Mouse (Mus musculus): ENCODE measurements at regions not wholly inside any gene's neighbourhood (a gene's known extent, or its start where the extent isn't known, plus 50 kb on each side); places are given as distances from the start of the nearest gene placed in this dataset.

DNA sequence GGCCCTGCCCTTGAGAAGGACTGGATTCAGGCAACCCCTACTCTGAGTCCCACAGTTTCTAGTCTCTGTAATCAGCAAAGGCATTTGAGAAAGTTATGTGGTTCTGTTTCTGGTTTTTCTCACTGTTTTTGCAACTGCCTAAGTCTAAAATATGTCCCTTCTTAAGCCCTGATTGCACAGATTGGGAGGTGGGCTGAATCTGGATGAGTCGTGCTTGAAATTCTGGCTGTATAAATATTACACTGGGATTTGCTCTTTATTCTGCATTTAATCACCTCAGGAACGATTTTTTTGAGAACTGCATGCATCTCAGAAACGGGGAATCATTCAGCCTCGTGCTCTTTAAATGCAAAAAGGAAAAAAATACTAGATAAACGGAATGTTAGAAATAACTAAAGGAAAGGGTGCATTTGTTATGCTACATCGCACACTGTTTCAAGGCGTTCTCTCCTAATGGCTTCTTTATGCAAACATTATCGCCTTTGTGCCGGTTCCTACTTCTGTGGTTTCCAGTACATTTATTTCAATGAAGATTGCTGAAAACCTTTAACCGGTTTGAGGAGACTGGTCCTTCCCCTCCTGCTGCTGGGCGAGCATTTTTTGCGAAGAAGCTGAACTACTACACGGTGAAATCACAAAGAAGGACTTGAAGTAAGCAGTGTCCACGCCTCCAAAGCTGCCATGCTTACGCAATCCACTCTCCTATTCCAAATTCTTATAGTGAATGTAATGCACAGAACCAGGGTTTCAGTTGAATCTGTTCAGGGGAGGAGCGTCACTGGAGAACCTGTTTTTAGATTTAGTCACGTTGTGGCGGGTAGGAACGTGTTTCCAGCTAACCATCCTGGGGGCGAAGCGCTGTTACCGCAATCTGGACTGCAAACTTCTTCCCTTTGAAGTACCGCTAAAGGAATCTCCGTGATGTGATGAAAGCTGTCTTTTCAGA, 327.8 kb upstream of the Nrp1 start:
- H3K4me1 ChIP-seq (replicated peaks), result 0 out of 2 replicates have a peak, but pooled peaks cover 3% of the 10 kb centered on the region
- no peak overlapping the region for H3K4me3 ChIP-seq (replicated peaks)
- H3K27ac ChIP-seq (replicated peaks), result no peak overlapping the region
- no peak overlapping the region for H3K9ac ChIP-seq
- H3K36me3 ChIP-seq (replicated peaks), result no peaks in the 10 kb centered on the region
- no peaks in the 10 kb centered on the region for H3K9me3 ChIP-seq (replicated peaks)
- H3K4me2 ChIP-seq, result no peak overlapping the region
- H3K27me3 ChIP-seq, result no peaks in the 10 kb centered on the region
- ATAC-seq (ENCODE audit: insufficient read depth), result no peak
- WGBS (ENCODE audit: insufficient replicate concordance), result 68% methylated on average over 24 of the region's 24 CpGs

DNA sequence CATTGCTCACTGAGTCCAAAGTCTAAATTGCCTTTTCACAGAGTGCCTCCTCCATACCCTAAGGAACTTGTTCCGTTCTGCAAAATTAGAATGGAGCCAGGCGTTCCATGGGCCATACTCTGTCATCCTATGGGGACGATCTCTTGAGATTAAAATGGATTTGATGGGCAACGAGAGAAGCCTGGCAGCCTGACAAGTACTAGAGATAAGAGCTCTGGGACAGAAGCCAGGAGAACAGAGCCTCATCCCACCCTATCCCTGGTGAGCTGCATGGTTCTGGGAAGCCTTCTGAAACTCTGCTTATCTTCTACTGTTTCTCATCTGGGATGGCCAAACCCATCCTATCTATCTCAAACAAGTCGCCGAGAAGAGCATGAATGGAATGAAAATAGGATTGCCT, 324.3 kb upstream of the Nrp1 start:
- Histone ChIP-seq H3K27me3 (no peaks in the 10 kb centered on the region), H3K36me3 (replicated peaks) (no peaks in the 10 kb centered on the region), H3K4me1 (replicated peaks) (no peaks in the 10 kb centered on the region), H3K9me3 (replicated peaks) (no peaks in the 10 kb centered on the region), H3K9ac (no peak overlapping the region), H3K4me2 (no peak overlapping the region), H3K4me3 (replicated peaks) (no peak overlapping the region), H3K27ac (replicated peaks) (no peak overlapping the region)
- WGBS (ENCODE audit: insufficient replicate concordance), result 57% methylated on average over 6 of the region's 6 CpGs
- no peak for ATAC-seq (ENCODE audit: insufficient read depth)

DNA sequence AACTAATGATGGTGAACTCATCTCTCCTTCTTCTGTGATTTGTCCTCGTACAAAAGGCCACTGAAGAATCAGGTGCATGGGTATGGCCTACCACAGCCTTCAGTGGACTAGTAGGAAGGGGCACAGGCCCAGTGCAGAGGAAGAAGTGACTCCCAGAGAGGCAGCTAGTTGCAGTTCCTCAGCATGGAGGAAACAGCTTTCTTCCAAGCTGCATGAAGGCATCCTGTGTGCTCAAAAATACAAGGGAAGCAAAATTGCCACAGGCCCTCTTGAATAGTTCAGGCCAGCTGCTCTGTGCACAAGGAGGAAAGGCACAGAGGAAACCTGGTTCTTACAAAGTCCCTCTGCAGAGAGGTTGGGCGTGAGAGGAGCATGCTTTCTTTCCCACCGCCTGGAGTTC, 322.7 kb upstream of the Nrp1 start:
- no peak overlapping the region for H3K27ac ChIP-seq (replicated peaks)
- no peaks in the 10 kb centered on the region for H3K36me3 ChIP-seq (replicated peaks)
- H3K27me3 ChIP-seq, result no peaks in the 10 kb centered on the region
- H3K4me2 ChIP-seq, result no peak overlapping the region
- H3K4me1 ChIP-seq (replicated peaks), result no peaks in the 10 kb centered on the region
- H3K9me3 ChIP-seq (replicated peaks), result no peaks in the 10 kb centered on the region
- WGBS (ENCODE audit: insufficient replicate concordance), result 26% methylated on average over 3 of the region's 3 CpGs
- no peak overlapping the region for H3K9ac ChIP-seq
- no peak overlapping the region for H3K4me3 ChIP-seq (replicated peaks)
- no peak for ATAC-seq (ENCODE audit: insufficient read depth)

DNA sequence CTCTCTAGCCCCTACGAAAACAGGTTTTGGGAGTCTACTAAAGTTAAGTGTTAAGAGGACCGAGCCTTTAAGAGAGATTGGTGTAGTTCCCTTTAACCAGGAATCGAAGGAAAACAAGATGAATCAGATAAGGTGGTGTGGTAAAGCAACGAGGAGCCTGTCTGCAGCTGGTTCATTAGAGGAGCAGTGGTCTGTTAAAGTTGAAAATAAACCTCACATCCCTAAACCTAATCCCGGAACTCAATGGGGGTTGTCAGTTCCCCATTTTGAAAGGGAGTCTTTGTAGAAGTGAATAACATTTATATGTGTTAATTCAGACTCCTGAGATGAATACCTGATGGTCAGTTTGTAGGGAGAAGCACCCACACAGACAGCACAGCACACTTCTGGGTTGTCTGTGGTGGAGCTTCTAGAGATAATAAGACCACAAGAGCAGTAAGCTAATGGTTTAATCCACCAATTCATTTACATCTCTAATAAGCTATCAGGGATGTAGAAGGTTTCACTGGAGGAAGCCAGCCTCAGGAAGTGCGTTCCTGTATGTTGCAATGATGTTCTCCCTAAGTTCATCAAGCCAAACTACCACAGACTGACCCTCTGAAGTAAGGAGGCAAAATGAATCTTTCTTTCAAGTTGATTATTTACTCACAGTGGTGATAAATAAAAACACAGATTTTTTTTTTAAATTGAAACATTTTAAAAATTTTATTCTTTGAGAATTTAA, 318.9 kb upstream of the Nrp1 start:
- H3K27me3 ChIP-seq, result no peaks in the 10 kb centered on the region
- H3K4me1 ChIP-seq (replicated peaks), result no peaks in the 10 kb centered on the region
- H3K4me2 ChIP-seq, result no peak overlapping the region
- 23% methylated on average over 6 of the region's 6 CpGs for WGBS (ENCODE audit: insufficient replicate concordance)
- no peak overlapping the region for H3K4me3 ChIP-seq (replicated peaks)
- no peaks in the 10 kb centered on the region for H3K9me3 ChIP-seq (replicated peaks)
- ATAC-seq (ENCODE audit: insufficient read depth), result no peak
- H3K9ac ChIP-seq, result no peak overlapping the region
- no peaks in the 10 kb centered on the region for H3K36me3 ChIP-seq (replicated peaks)
- H3K27ac ChIP-seq (replicated peaks), result no peak overlapping the region

DNA sequence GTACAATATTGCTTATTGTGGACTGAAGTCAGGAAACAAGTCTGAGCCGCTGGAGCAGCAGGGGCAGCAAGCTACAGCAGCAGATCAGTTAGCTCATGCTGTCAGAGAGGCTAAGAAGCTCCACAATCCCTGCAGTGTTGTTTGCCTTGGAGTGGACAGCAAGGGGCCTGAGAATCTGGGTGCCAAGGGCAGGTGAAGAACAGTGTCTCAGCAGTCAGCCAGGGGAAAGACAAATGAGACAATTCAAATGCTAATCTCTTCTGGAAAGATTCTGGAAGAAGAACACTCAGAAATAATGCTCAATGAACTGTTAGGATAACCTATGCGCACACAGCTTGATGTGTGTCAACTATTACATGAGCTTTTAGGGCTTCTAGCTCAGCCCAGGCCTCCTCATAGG, 315.5 kb upstream of the Nrp1 start:
- no peak overlapping the region for H3K27ac ChIP-seq (replicated peaks)
- no peak for ATAC-seq (ENCODE audit: insufficient read depth)
- H3K4me1 ChIP-seq (replicated peaks), result no peaks in the 10 kb centered on the region
- H3K36me3 ChIP-seq (replicated peaks), result no peaks in the 10 kb centered on the region
- H3K4me2 ChIP-seq, result no peak overlapping the region
- H3K9me3 ChIP-seq (replicated peaks), result no peaks in the 10 kb centered on the region
- no peak overlapping the region for H3K4me3 ChIP-seq (replicated peaks)
- H3K27me3 ChIP-seq, result no peaks in the 10 kb centered on the region
- WGBS (ENCODE audit: insufficient replicate concordance), result 68% methylated on average over 2 of the region's 2 CpGs
- no peak overlapping the region for H3K9ac ChIP-seq

DNA sequence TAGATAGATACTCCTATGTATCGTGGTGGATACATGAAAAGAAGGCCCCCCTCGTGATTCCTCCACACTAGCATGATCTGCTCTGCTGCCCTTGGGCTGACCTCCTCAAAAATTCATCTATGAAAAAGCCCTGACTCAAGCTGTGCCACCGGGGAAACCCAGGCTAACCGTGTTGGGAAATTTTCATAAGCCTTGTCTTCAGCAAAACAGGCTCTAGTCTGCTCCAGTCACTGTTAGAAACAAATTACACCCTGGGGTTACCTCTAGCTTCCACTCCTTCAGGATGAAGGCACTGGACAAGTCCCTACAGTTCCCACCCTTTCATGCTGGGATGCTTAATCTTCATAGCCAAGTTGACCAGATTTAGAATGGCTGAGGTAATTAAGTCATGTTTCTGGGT, 315.0 kb upstream of the Nrp1 start:
- 54% methylated on average over 4 of the region's 4 CpGs for WGBS (ENCODE audit: insufficient replicate concordance)
- Histone ChIP-seq H3K27me3 (no peaks in the 10 kb centered on the region), H3K4me2 (no peak overlapping the region), H3K36me3 (replicated peaks) (no peaks in the 10 kb centered on the region), H3K4me3 (replicated peaks) (no peak overlapping the region), H3K9ac (no peak overlapping the region), H3K4me1 (replicated peaks) (no peaks in the 10 kb centered on the region), H3K27ac (replicated peaks) (no peak overlapping the region), H3K9me3 (replicated peaks) (no peaks in the 10 kb centered on the region)
- ATAC-seq (ENCODE audit: insufficient read depth), result no peak

DNA sequence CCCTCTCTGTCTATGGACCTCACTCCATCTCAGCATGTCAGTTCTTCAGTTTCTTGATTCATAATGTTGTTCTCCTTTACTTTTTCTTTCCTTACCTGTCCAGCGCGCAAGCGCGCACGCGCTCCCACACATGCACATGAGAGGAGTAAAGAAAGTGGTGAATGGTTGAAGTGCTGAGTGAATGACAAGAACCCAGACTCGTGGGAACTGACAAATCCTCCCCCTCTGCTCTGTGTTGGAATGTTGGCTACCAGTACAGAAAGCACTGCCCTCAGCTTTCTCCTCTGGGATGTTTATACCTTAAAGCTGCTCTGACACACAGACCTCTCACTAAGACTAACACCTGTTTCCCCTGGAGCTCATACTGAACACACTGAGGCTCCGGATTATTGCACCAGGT, 302.2 kb upstream of the Nrp1 start:
- H3K4me1 ChIP-seq (replicated peaks), result no peaks in the 10 kb centered on the region
- no peak overlapping the region for H3K4me3 ChIP-seq (replicated peaks)
- H3K27me3 ChIP-seq, result no peaks in the 10 kb centered on the region
- no peak overlapping the region for H3K27ac ChIP-seq (replicated peaks)
- no peaks in the 10 kb centered on the region for H3K9me3 ChIP-seq (replicated peaks)
- WGBS (ENCODE audit: insufficient replicate concordance), result 83% methylated on average over 8 of the region's 8 CpGs
- no peak overlapping the region for H3K4me2 ChIP-seq
- no peak overlapping the region for H3K9ac ChIP-seq
- no peak for ATAC-seq (ENCODE audit: insufficient read depth)
- no peaks in the 10 kb centered on the region for H3K36me3 ChIP-seq (replicated peaks)

DNA sequence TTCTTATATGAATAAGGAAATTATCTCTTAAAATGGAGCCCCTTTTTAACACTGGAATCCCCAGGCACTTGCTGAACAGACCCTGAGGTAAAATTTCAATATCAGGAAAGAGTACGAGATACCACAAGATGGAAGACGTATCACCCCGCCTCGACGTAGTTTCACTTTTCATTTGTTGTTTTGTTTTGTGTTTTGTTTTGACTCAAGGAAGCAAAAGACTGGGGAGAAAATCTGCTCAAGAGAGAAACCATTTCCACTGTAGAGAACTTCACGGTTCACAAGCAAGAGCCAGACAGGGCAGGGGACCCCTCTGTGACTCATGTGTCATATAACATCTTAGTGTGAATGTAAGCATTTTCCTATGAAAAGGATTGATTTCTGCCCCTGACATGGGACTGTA, 300.6 kb upstream of the Nrp1 start:
- no peaks in the 10 kb centered on the region for H3K9me3 ChIP-seq (replicated peaks)
- no peaks in the 10 kb centered on the region for H3K4me1 ChIP-seq (replicated peaks)
- H3K4me3 ChIP-seq (replicated peaks), result no peak overlapping the region
- no peak overlapping the region for H3K9ac ChIP-seq
- H3K36me3 ChIP-seq (replicated peaks), result no peaks in the 10 kb centered on the region
- 73% methylated on average over 6 of the region's 6 CpGs for WGBS (ENCODE audit: insufficient replicate concordance)
- no peak overlapping the region for H3K27ac ChIP-seq (replicated peaks)
- H3K4me2 ChIP-seq, result no peak overlapping the region
- ATAC-seq (ENCODE audit: insufficient read depth), result no peak
- H3K27me3 ChIP-seq, result no peaks in the 10 kb centered on the region

DNA sequence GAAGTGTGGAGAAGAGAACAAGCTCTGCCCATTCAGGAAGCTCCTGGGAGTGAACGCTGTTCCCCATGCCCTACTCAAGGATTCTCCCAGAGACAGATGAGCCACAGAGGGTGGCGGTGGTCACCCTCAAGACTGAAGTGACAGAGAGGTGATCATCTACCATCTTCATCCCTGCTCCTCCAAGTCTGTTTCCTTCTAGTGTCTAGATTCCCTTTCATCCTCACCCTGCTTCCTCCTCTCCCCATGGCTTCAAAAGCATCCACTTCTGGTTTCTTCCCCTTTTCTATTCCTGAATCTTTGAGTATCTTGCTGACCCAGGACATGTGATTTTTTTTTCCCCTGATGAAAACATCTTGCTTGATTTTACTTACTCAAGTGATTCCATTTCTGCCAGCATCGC, 298.6 kb upstream of the Nrp1 start:
- Histone ChIP-seq H3K9me3 (replicated peaks) (no peaks in the 10 kb centered on the region), H3K4me3 (replicated peaks) (no peak overlapping the region), H3K4me2 (no peak overlapping the region), H3K27me3 (no peaks in the 10 kb centered on the region), H3K36me3 (replicated peaks) (no peaks in the 10 kb centered on the region), H3K4me1 (replicated peaks) (no peaks in the 10 kb centered on the region), H3K9ac (no peak overlapping the region), H3K27ac (replicated peaks) (no peak overlapping the region)
- 61% methylated on average over 3 of the region's 3 CpGs for WGBS (ENCODE audit: insufficient replicate concordance)
- ATAC-seq (ENCODE audit: insufficient read depth), result no peak

DNA sequence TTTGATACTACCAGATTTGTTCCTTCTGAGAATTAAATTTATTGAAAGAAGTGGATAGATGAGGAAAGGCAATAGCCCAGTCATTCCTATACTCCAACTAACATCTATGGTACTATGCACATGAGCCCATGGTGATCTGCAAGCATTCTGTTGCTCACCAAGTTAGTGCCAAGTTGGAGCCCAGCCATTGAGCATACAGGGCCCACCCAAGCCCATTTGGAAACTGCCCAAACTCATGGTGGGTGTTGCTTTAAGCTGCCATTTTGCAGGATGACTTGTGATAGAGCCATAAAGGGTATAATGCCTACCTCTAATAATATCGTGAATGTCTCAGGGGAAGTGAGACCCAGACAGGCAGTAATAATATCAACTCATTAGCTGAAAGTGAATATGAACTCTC, 294.2 kb upstream of the Nrp1 start:
- H3K4me3 ChIP-seq (replicated peaks), result no peak overlapping the region
- H3K4me1 ChIP-seq (replicated peaks), result no peaks in the 10 kb centered on the region
- 75% methylated on average over 1 of the region's 1 CpGs for WGBS (ENCODE audit: insufficient replicate concordance)
- no peak for ATAC-seq (ENCODE audit: insufficient read depth)
- no peaks in the 10 kb centered on the region for H3K27me3 ChIP-seq
- no peaks in the 10 kb centered on the region for H3K36me3 ChIP-seq (replicated peaks)
- H3K4me2 ChIP-seq, result no peak overlapping the region
- H3K9me3 ChIP-seq (replicated peaks), result no peaks in the 10 kb centered on the region
- no peak overlapping the region for H3K9ac ChIP-seq
- no peak overlapping the region for H3K27ac ChIP-seq (replicated peaks)

DNA sequence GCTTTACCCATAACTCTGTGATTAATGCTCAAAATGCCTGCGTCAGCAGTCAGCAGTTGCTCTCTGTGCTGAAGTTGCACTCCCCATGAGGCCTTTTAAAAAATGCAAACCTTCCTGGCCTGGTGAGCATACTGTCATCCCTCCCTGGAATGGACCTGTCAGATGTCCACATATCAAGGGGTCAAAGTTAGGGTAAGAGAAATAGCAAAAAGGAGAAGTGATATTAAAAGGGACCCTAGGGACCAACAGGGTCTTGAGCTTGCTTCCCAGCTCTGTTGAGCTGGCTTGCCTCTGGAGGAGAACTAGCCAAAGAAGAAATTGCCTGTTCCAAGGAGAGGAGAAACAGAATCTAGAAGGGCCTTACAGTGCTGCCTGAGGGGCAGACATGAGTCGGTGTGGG, 293.3 kb upstream of the Nrp1 start:
- Histone ChIP-seq H3K27ac (replicated peaks) (no peak overlapping the region), H3K4me3 (replicated peaks) (no peak overlapping the region), H3K36me3 (replicated peaks) (no peaks in the 10 kb centered on the region), H3K9me3 (replicated peaks) (no peaks in the 10 kb centered on the region), H3K9ac (no peak overlapping the region), H3K27me3 (no peaks in the 10 kb centered on the region), H3K4me1 (replicated peaks) (no peaks in the 10 kb centered on the region), H3K4me2 (no peak overlapping the region)
- no peak for ATAC-seq (ENCODE audit: insufficient read depth)
- 65% methylated on average over 2 of the region's 2 CpGs for WGBS (ENCODE audit: insufficient replicate concordance)

All from liver, embryonic 15.5 days (tissue).